Mouse (Mus musculus) lung, postnatal 25 days (tissue): ENCODE measurements around the gene Olfr305.
"Not testable (repeated sequence)": the region's sequence is repeated elsewhere in the genome, so short reads cannot be mapped to it uniquely, and the experiment has no call there.

Experiments used
- DNase-seq: peaks from one replicate; pipeline ENCODE4 v3.0.0; 2022; ENCODE audit warnings: low spot score

Gene Olfr305

DNA sequence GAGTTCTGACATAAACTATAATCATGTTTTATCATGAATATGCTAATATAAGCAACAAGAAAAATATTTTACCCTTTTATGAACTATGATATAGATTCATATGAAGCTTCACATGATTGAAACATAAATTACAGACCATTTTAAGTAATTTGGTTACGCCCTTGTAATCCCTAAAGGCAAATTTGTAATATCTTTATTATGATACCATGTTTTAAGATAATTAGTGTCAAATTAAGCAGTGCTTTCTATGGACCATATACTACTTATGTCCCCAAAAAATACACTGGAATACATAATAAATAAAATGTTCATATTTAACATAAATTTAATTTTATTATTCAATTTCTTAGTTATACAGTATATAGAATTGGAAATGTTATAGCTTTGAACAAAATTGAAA is at the start of gene Olfr305:
Gene Olfr305 (minus strand): TSS at position 101 of the 400 bp plus-strand sequence.
- DNase-seq = no peak

DNA sequence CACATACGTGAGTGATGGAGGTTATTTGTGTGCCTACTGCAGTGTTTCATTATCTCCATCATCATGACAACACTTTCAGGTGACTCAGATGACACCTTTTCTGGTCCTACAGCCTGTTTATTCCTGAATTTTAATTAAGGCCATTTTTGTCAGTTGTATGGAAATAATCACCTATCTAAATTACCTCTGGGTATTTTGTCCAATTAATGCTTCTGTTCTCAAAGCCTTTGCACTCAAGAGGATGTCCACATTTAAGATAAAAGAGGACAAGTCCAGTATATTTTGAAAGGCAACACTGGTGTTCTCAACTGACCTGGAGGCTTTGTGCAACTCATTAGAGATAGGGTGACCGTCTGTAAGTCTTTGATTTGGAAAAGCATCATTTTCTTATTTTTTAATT is 36.8 kb upstream of the Olfr305 start, which contains the start of gene Olfr301:
Gene Olfr301 (plus strand): TSS at position 301 of the 400 bp plus-strand sequence.
- no peak for DNase-seq

DNA sequence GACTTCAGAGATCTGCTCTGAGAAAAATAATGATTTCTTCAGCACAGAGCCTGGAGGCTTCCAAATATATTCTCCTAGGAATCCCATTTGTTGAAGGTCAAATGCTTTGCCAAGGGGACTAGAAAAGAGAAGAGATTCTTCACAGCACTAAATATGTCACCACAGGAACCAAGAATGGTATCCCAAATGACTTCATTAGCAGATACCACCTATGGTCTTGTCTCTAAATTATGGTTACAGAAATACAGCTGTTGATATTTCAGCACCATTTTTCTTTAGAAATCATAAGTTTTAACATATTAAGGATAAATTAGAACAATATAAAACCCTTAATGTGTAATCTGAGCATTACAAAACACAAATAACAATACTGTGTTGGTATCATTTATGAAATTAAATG is 31.0 kb upstream of the Olfr305 start, which contains the start of gene Olfr303:
Gene Olfr303 (minus strand): TSS at position 101 of the 400 bp plus-strand sequence.
- DNase-seq = no peak

DNA sequence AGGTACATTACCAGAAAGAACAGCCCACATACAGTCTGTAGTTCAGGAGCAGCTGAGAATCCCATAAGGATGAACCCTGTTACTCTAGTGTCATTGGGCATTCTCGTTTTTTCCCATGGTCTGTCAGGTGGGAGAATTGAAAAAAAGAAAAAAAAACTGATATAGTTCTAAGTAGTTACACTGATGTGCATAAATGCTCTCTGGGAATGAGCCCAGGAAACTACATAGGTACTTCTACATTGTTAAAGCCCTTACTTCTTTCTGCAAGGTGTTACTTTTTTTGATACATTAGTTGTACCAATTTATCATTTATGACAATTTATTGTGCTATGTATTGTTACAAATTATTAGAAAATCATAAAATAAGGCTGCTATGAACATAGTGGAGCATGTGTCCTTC is 19.8 kb upstream of the Olfr305 start, which contains the start of gene Olfr304:
Gene Olfr304 (minus strand): TSS at position 101 of the 400 bp plus-strand sequence.
- no peak for DNase-seq

DNA sequence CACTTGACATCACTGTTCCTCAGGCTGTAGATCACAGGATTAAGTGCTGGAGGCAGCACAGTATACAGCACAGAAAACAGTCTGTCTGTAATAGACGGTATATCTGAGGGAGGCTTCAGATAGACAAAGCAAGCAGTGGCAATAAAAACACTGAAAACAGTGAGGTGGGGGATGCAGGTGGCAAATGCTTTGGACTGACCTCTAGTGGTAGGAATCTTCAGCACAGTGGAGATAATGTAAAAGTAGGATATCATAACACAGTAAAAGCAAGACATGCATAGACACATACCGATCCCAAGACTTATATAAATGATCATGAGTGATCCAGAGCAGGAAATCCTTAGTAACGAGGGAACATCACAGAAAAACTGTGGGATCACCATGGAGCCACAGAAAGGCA is 19.0 kb upstream of the Olfr305 start:
- DNase-seq = no peak

DNA sequence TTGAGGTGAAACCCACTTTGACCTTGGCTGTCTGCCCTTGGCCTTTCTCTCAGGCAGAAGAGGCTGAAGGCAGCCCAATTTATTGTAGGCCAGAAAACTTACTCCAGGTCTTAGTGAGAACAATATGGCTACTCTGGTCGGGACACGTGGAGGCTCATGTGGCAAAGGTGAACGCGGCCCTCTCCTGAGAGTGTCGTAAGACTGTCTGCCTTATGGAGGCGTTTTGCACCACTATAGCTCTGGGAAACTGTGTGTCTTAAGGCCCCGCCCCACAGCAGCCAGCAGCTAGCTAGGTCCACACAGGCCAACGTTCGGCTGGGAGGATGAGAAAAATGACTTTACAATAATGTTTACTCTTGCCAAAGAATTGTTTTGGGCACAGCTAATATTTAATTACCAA is 20.4 kb downstream of the Olfr305 start:
- DNase-seq = not testable (repeated sequence)

DNA sequence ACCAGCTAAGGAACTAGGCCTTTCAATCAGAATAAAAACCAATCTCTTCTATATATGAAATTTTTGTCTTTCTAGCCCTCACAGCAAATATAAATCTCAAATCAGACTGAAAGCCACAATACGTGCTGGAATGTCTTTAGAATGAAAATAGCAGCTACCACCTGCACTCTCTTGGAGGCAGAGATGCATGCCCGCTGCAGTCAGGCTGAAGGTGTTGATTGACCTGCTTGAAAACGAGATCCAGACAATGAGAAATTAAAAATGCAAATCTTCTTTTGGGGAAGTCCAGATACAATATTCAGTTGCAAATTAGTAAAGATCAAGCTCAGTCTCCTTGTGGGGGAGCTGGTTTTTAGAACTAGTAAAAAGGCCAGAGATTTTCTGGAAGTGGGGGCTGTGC is 22.5 kb downstream of the Olfr305 start:
- no peak for DNase-seq

DNA sequence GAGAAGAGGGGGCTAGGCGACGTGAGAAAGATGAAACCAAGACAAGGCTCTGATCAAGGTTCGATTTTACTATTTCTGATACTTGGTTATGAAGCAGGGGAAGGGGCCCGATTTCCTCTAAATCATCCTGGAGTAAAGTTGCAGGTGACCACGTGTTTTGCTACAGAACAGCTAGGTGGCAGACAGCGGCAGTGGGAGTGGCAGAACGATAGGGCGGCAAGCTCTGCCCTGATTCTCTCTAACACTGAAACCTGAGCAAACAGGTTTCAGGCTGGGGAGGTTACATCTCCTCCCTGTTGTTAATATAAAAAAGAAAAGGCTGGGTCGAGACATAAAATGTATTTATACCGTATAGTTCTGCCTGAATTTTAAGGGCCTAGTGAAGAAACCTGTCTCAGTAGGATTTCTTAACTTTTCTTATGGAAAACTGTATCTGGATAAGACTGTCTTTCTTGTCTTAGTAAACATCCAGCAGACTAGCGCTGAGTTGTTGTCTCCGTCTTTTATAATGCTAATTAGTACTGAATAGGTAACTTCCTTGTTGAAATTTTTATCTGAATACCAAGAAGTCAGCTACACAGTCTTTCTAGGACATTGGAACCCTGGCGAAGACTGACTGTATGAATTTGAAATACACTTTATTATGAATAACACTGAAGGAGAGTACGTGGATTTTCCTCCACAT is 23.7 kb downstream of the Olfr305 start:
- DNase-seq = no peak

DNA sequence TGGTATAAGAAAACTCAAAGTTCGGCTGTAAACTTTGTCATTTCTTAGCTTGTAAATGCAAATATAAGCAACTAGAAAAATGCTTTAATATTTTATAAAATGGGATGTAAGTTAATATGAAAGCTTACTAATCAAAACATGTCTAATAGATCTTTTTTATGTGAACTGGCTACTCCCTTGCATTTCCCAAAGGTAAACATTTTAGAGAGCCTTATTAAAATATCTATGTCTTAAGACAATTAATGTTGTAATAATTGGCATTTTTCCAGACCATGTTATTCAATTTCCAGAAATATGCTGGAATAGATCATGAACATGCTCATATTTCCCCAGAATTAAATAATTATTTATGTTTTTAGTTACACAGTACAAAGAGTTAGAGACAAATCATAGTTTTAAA is 29.2 kb downstream of the Olfr305 start, which contains the start of gene Olfr307:
Gene Olfr307 (minus strand): TSS at position 101 of the 400 bp plus-strand sequence.
- DNase-seq = no peak

DNA sequence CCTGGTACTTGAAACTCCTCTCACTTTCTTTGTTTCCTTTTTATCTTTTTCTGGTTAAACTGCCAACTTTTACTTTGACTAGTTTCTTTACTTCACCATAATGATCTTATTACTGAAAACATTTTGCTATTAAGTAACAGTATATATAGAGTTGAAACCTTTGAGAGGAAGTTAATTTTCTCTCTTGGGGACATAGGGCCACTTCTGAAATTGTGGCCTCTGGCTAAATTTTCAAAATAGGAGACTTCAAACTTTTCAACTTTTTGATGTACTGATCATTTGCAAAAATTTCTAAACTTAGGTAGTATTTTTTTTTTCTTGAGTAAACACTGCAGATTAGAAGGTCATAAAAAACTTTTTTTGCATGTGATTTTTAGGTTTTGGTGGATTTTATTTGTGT is 41.2 kb downstream of the Olfr305 start, which contains the start of gene Olfr308:
Gene Olfr308 (minus strand): TSS at position 101 of the 400 bp plus-strand sequence.
- no peak for DNase-seq

DNA sequence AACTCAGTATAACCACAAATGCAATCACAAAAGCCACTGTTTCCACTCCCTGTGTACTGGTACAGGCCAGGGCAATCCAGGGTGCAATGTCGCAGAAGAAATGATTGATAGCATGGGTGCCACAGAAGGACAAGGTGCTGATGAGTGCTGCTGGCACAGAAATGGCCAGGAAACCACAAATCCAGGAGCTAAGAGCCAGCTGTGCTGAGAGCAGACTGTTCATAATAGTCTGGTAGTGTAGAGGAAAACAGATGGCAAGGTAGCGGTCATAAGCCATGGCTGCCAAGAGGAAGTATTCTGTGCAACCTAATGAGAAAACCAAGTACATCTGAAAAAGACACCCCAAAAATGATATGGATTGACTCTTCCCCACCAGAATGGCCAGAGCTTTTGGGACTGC is 45.4 kb downstream of the Olfr305 start:
- DNase-seq = no peak

DNA sequence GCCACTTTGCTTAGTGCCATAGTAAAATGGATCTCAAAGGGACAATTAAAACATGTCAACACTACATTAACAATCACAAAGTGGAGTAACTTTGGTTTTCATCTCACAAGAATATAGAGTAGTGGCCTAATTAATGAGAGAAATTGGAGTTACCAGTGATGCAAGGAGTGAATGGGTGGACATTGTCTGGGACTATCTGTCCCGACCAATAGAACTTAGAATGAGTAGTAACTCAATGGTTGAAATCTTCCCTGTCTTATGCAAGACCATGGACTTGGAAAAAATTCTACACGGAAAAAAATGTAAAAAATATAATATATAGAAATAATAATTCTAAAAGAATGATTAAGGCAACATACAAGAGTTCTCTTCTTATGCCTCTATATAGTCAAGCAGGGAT is 53.1 kb downstream of the Olfr305 start, which contains the start of gene Olfr309:
Gene Olfr309 (minus strand): TSS at position 101 of the 400 bp plus-strand sequence.
- DNase-seq = no peak
